Mouse (Mus musculus): ENCODE results near the gene Mfsd5.

Mfsd5 gene

DNA sequence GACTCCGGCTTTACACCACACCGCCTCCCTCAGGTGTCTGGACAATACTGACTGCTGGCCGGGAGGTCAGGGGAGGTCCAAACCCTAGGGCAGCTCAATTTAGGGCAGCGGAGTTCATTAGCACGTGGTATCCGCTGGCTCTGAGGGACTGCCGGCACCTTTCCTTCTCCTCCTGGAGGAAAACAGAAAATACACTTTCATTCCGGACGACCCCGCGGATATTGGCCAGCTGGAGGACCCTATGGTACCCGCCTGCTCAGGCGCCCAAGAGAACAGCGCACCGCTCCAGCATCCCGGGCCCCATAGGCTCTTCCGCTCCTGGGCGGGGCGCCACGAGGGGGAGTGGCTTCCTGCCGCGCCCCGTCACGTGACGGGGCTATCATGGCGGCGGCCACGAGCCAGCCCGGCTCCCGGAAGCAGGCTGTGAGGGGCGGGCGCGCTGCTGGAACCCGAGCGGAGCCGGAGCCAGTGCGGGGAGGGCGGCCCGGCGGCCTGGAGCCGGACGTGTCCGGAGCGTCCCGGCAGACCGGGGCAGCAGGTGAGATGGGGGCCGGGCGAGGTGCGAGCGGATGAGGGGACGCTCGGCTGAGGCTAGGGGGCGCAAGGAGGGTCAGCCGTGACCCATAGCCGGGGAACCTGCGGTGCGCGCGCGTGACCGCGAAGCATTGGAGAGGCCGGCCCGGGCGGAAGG lies at the start of gene Mfsd5:
Gene Mfsd5, plus strand, starts transcription at position 363 of the 691 bp plus-strand sequence.
- DNase-seq (ENCODE audit: low spot score), result peak; percentile 90

- DNase-seq (ENCODE audit: low spot score), result no peak
These were observed 48.6 kb upstream of the Mfsd5 start for GRCm38 (mm10) chr15:102230408-102231321.

GRCm38 (mm10) chr15:102231748-102232147 lies 47.5 kb upstream of the Mfsd5 start, which contains the start of gene Itgb7:
TSS of gene Itgb7 (minus strand) at chr15:102231944.
- DNase-seq (ENCODE audit: low spot score), result no peak

- no peak for DNase-seq (ENCODE audit: low spot score)
These were observed 46.5 kb upstream of the Mfsd5 start for GRCm38 (mm10) chr15:102232764-102233163.

- DNase-seq (ENCODE audit: low spot score), result no peak
These were observed 45.4 kb upstream of the Mfsd5 start for GRCm38 (mm10) chr15:102233896-102234295.

DNA sequence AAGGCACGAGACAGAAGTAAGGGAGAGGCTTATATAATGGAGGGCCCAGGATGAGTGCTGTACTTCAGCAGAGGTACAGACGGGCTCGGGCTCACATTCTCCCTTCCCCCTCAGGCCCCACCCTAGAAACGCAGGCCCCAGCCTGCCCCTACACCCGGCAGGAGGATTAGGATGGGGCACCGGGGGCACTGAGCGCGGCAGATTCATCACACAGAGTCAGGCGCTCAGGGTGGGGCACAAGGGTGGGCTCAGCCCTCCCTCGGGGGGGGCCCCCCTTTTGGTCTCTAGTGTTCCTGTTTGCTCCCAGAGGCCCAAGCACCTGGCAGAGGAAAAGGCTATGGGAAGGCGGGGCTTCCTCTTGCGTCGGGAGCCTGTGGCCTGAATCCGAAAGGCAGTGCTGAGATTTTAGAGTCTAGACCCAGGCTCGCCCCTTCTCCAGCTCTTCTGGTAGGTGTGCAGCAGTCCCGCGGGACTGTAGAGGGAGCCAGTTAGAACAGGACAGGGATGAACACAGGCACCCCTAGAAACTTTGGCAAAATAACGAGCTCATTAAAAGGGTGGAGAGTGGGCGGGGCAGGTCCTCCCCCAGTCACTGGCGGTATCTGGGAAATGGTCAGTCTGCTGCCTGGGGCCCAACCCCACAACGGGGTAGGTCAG lies 43.8 kb upstream of the Mfsd5 start:
- DNase-seq (ENCODE audit: low spot score), result no peak

DNA sequence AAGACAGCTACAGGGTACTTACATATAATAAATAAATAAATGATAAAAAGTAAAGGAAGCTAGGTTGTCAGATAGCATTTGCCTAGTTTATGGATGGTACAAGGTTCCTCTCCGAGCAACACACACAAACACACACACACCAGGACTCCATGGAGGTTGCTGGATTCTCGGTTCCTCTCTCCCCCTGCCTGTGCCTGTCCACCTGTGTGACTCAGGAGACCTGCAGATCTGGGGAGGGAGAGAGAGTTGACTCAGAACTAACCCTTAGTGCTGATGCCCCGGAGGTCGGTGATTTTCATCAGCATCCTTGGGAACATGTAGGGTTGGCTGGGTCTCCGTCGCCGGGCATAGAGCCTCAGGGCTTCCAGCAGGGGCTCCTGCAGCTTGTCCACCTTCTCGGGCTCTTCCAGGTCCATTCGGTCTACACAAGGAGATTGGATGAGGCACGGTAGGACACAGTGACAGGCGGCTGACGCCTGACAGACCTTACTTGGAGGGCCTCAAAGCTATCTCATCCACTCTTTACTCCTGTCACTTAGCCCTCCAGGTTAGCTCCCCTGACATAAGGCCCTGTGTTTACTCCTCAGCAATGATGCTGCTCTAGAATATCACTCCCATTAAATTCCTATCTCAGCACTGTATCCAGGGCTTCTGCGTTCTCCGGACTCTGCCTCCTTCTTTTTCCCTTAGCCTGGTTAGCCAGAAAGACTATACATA lies 40.6 kb upstream of the Mfsd5 start:
- no peak for DNase-seq (ENCODE audit: low spot score)

GRCm38 (mm10) chr15:102239260-102239590 lies 40.0 kb upstream of the Mfsd5 start:
- peak; percentile 79 for DNase-seq (ENCODE audit: low spot score)

- no peak for DNase-seq (ENCODE audit: low spot score)
These were observed 39.4 kb upstream of the Mfsd5 start for GRCm38 (mm10) chr15:102239851-102240250.

DNA sequence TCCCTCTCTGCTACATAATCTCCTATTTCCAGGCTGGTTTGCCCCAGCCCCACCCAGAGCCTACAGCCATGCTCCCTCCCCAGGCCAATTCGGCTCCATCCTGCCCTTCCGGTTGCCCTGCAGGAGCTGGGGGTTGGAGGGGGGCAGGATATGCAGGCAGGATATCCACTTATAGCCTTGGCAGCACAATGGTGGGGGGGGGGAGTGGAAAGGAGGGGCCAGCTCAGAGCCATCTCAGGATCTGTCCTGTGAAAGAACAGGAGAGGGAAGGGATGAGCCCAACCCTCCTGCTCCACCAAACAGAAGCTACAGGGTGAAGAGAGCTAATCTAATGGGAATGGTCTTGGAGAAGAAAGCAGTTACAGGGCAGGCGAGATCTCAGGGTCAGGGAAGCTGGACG lies 38.6 kb upstream of the Mfsd5 start:
- DNase-seq (ENCODE audit: low spot score), result no peak

DNA sequence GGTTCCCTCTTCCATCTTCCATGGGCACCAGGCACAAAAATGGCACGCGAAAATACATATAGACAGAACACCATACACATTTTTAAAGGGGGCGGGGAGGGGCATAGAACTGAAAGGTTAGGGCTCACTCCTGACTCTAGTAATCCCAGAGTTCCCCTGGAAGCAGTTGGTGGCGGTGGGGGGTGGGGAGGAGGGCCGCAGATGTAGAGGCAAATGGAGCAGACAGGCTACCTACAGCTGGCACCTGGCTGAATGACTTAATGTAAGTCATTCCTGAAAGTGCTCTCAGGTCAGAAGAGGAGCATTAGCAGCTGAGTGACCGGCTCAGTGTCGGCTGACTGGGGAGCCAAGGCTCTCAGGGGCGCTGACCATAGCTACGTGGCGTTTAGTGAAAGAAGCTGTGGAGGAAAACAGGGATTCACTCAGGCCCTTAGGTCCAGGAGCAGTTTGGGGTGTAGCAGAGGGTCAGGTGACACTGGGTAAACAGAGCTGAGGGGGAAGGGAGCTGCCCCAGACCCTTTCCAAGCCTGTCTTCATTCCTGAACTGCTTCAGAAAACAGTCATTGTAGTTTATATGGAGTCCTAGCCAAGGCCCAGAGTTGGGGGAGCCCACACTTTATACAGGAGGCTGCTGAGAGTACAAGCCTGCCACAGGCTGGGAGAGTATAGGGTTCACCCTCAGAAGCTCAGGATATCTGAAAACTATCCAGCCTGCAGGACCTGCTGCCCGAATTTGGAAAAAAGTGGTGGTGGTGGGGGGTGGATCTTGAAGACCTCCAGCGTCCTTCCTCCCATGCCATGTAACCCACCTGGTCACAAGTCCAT lies 36.6 kb upstream of the Mfsd5 start:
- no peak for DNase-seq (ENCODE audit: low spot score)

DNA sequence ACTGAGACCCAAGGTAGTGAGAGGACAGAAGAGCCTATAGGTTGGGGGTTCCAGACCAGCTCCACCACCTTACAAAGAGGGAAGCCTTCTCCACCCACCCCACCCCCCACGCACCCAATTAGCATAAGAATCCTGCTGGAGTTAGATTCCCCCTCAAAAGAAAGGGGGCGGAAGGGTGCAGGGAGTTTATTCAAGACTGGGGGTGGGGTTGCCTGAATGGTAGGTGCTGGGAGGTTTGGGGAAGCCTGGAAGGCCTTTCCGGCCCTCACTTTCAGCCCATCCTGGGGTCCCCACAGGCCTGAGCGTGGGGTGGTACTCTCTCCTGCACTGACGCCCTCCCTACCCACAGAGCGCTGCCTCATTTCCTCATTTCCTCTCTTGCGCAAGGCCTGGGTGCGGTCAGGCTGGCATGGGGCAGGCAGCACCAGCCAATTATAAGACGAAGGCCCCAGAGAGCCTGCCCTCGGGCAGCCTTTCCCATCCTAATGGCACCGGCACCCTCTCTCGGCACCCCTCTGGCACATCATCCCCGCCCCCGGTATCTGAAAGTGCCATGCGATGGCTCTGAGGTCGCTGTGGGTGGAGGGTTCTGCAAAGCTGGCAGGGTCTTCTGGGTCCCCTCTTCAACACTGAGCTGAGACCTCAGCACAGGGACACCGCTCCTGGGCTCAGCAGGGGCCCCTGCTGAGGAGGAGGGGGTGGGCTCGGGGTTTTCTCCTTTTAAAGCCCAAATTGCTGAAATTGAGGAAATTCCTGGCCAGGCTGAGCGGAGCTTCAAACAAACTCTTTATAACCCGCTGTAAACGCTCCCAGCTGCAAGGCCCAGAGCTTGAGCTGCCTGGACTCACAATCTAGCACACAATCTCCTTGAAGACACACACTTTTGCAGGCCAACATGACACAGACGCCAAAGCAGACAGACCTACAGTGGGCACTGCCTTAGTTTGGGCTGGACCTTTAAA lies 35.7 kb upstream of the Mfsd5 start:
- peak; percentile 63 for DNase-seq (ENCODE audit: low spot score)

- DNase-seq (ENCODE audit: low spot score), result peak; percentile 67
These were observed 34.7 kb upstream of the Mfsd5 start for GRCm38 (mm10) chr15:102244306-102245191.

DNA sequence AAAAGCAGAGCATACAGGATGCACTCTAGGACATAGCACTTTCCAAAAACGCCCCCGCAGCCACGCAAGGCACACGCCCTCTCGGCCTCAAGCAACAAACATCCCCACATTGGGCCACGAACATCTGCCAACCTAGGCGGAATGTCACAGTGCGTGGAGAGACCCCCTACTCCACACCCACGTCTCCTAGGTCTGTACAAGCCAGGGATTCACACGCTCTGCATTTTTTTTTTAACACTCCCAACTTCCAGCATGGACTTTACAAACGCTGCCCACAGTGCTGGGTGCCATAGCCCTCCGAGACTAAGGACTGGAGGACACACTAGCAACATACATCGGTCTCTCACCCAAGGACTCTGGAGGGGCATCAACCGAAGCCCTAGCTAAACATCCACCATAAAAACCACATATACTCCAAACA lies 33.8 kb upstream of the Mfsd5 start:
- DNase-seq (ENCODE audit: low spot score), result no peak

GRCm38 (mm10) chr15:102245891-102246741 lies 33.1 kb upstream of the Mfsd5 start:
- peak; percentile 70 for DNase-seq (ENCODE audit: low spot score)

- peak; percentile 94 for DNase-seq (ENCODE audit: low spot score)
These were observed 32.4 kb upstream of the Mfsd5 start for GRCm38 (mm10) chr15:102246866-102247251.

GRCm38 (mm10) chr15:102247252-102248130 lies 31.8 kb upstream of the Mfsd5 start:
- peak; percentile 79 for DNase-seq (ENCODE audit: low spot score)
